Mouse (Mus musculus) intestine, postnatal 0 days (tissue): ENCODE measurements around the gene Rcn3. TPM values are rescaled to one million over a fixed set of nuclear protein-coding genes. Genes with fewer than 3 reads are reported as not detected.

Source experiments
- ATAC-seq: fragments of 200-750 bp; cut with Nextera tagmentation; 2 replicates; pipeline ENCODE4 v1.8.0; 2017; ENCODE audit warnings: mild to moderate bottlenecking, moderate TSS enrichment, moderate library complexity
- H3K27ac ChIP-seq: fragments of 300-500 bp; sonication (generic); 2 replicates; pipeline ENCODE4 v1.5.1; 2014; ENCODE audit warnings: mild to moderate bottlenecking, low read depth, low read length, moderate library complexity
- H3K27me3 ChIP-seq: fragments of 300-500 bp; sonication (generic); replicated peaks from 2 replicates; pipeline ENCODE4 v1.6.1; 2014; ENCODE audit warnings: low read length, mixed read lengths; ENCODE audit not compliant: control insufficient read depth, insufficient read depth
- H3K36me3 ChIP-seq: fragments of 300-500 bp; sonication (generic); 2 replicates; pipeline ENCODE4 v1.6.1; 2014; ENCODE audit warnings: mild to moderate bottlenecking, moderate library complexity; ENCODE audit not compliant: control insufficient read depth, insufficient read depth
- H3K4me1 ChIP-seq: fragments of 300-500 bp; sonication (generic); replicated peaks from 2 replicates; pipeline ENCODE4 v1.6.1; 2014; ENCODE audit warnings: antibody characterized with exemption, low read length, mixed read lengths; ENCODE audit not compliant: control insufficient read depth, insufficient read depth
- H3K4me2 ChIP-seq: fragments of 300-500 bp; sonication (generic); replicated peaks from 2 replicates; pipeline ENCODE4 v1.6.1; 2014; ENCODE audit warnings: low read depth, mild to moderate bottlenecking, moderate library complexity
- H3K4me3 ChIP-seq: fragments of 300-500 bp; sonication (generic); 2 replicates; pipeline ENCODE4 v1.5.1; 2014; ENCODE audit warnings: low read depth, low read length
- H3K9ac ChIP-seq: fragments of 300-500 bp; sonication (generic); 2 replicates; pipeline ENCODE4 v1.6.1; 2014; ENCODE audit warnings: mild to moderate bottlenecking, low read depth, low read length
- H3K9me3 ChIP-seq: fragments of 300-500 bp; sonication (generic); 2 replicates; pipeline ENCODE4 v1.6.1; 2016; ENCODE audit warnings: mixed run types; ENCODE audit not compliant: control insufficient read depth
- CTCF ChIP-seq: sonication (generic); IDR thresholded peaks from 2 replicates; pipeline ENCODE4 v1.5.1; 2016; ENCODE audit warnings: low read depth, mild to moderate bottlenecking, control low read depth, antibody characterized with exemption, moderate library complexity
- WGBS: fragments of 180-500 bp; shearing (Covaris S2); extraction: QIAGEN DNeasy Blood & Tissue Kit; methylation state at CpG from one replicate; pipeline ENCODE4 v1.1.7; 2014; 5-methylcytosine and 5-hydroxymethylcytosine counted together
- polyA plus RNA-seq: library from polyadenylated mRNA; unstranded; fragments of >200 nt; fragmentation: Nextera tagmentation; extraction: Ambion mirVana; gene quantifications from 2 replicates; pipeline ENCODE4 v1.2.1, GENCODE M21; 2015

The Rcn3 gene
- polyA plus RNA-seq, 1 experiment from 2014 or later: 85.6 TPM

DNA sequence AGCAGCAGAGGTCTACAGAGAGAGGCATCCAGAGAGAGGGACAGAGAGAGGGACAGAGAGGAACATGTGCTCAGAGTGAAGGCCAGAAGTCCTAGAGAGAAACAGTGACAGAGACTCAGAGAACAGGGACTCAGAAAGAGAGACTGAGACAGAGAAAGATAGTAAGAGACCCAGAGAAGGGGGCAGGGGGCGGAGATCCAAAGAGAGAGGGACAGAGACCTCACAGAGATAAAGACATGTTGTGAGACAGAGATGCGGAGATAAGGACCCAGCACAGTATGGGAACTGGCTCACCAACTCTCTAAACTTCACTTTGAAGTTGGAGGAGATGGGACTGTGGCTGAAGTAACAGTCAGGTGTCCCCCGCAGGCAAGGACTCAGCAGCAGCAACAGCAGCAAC lies 43.3 kb upstream of the Rcn3 start:
- H3K36me3 ChIP-seq: no peaks in the 10 kb centered on the region
- no peak overlapping the region for H3K27ac ChIP-seq
- H3K4me1 ChIP-seq: no peaks in the 10 kb centered on the region
- peak overlapping the region; percentile 64; the same call in 1 of the 2 replicates for H3K4me3 ChIP-seq
- no peaks in the 10 kb centered on the region for H3K9me3 ChIP-seq
- 90% methylated on average over 3 of the region's 3 CpGs for WGBS
- TF ChIP-seq CTCF: no peak
- H3K27me3 ChIP-seq: no peaks in the 10 kb centered on the region
- peak overlapping the region; percentile 85 for H3K4me2 ChIP-seq
- H3K9ac ChIP-seq: 0 out of 2 replicates have a peak overlapping the region, but pooled peaks have one; percentile 53
- no peak for ATAC-seq

DNA sequence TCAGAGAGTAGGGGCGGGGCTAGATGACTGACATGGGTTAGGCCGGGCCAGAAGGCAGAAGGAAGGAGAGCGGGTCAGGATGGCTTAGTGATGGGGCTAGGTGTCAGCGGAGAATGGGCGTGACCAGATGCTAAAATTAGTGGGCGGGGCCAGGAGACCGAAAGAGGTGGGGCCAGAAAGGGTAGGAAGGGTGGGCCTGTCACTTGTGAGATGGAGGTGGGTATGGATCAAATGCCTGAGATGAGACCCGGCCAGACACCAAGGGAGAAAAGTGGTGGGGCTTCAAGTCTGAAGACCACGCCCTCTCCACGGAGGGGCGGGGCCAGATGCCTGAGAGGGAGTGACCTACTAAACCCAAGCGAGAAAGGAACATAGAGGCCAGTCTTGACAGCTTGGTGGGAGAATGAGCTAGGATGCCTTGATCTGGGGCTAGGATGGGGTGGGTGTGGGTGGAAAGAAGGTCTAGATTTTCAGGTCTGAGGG lies 42.6 kb upstream of the Rcn3 start:
- WGBS: 20% methylated on average over 12 of the region's 12 CpGs
- H3K9ac ChIP-seq: no peak overlapping the region
- H3K27ac ChIP-seq: no peak overlapping the region
- no peaks in the 10 kb centered on the region for H3K4me1 ChIP-seq
- no peak for ATAC-seq
- no peak overlapping the region for H3K4me2 ChIP-seq
- no peak for TF ChIP-seq CTCF
- H3K36me3 ChIP-seq: no peaks in the 10 kb centered on the region
- H3K4me3 ChIP-seq: no peak overlapping the region
- no peaks in the 10 kb centered on the region for H3K27me3 ChIP-seq
- H3K9me3 ChIP-seq: no peaks in the 10 kb centered on the region

DNA sequence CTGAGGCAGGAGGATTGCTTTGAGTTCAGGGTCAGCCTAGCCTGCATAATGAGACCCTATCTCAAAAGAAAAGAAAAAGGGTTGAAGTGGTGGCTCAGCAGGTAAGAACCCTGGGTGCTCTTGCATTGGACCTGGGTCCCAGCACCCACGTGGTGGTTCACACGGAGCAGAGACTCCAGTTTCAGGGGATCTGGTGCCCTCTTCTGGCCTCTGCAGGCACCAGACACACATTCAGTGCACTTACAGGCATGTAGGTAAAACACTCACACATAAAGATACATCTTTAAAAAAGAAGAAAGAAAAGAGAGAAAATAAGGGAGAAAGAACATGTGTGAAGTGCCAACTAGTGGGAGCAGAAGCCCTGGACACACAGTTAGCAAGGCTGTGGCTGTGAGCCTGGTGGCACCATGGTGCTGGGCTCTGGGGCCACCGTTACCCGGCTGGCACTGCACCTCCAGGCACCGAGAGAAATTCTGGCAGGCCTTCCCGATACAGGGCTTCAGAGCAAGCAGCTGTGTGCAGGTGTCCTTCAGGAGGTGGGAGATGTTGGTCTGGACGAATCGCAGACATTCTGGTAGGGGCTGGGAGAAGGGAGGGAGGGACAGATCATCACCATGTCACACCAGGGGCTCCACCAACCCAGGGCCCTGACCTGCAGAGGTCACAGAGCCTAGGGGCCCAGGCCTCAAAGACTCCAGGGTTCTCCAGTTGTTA lies 41.6 kb upstream of the Rcn3 start:
- ATAC-seq: no peak
- Histone ChIP-seq H3K36me3 (no peaks in the 10 kb centered on the region), H3K9me3 (no peaks in the 10 kb centered on the region), H3K4me2 (no peak overlapping the region), H3K27ac (no peak overlapping the region), H3K4me3 (no peak overlapping the region), H3K27me3 (no peaks in the 10 kb centered on the region), H3K9ac (no peak overlapping the region), H3K4me1 (no peaks in the 10 kb centered on the region)
- 86% methylated on average over 8 of the region's 8 CpGs for WGBS
- peak; percentile 56 for TF ChIP-seq CTCF

DNA sequence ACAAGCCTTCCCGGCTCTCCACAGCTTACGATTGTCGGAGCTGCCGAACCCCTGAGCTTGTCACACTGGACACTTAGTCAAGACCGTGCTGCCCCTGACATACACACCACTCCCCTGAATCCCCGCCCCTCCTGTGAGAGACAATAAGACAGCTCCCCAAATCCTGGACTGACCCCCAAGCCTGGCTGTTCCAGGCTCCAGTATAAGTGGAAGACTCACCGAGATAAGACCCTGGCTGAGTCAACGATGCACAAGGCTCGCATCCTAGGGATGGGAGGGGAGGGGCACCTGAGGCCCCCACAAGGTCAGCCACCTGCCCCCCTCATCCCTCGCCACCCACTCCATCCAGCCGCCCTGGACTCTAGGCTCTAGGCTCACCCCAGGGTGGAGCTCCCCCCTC lies 39.8 kb upstream of the Rcn3 start:
- Histone ChIP-seq H3K4me2 (no peak overlapping the region), H3K9ac (no peak overlapping the region), H3K27ac (no peak overlapping the region), H3K27me3 (no peaks in the 10 kb centered on the region), H3K4me3 (no peak overlapping the region), H3K36me3 (peaks cover 4% of the 10 kb centered on the region), H3K4me1 (no peaks in the 10 kb centered on the region), H3K9me3 (no peaks in the 10 kb centered on the region)
- ATAC-seq: no peak
- 78% methylated on average over 11 of the region's 11 CpGs for WGBS
- no peak for TF ChIP-seq CTCF

DNA sequence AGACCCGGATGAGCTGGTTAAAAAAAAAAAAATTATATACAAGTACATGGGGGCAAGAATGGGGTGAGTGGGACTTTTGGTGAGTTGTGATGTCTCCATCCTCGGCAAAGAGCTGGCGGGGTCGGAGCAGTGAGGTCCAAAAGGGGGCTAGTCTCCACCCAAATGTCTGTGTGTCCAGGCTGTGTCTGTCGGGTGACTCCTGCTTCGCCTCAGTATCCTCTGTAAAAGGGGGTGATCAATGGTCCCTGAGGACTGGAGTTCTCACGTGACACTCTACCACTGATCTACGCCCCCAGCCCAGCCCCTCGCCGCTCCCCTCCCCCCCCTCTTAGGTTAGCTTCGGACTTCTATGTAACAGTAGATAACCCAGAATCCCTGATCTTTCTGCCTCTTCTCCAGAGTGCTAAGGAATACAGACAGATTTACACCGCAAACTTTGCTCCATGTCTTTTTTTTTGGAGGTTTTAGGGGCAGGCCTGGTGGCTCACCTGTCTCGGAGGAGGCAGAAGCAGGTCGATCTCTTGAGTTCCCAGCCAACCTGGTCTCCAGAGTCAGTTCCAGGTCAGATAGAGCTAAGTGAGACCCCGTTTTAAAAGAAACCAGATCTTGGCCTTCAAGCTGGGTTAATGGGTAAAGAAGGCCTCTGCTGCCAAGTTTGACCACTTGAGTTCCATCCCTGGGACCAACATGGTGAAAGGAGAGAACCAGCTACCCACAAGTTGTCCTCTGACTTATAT lies 37.9 kb upstream of the Rcn3 start:
- ATAC-seq: no peak
- no peaks in the 10 kb centered on the region for H3K9me3 ChIP-seq
- H3K36me3 ChIP-seq: peaks cover 23% of the 10 kb centered on the region
- peak overlapping the region; percentile 85 for H3K4me2 ChIP-seq
- no peak for TF ChIP-seq CTCF
- H3K9ac ChIP-seq: no peak overlapping the region
- H3K27me3 ChIP-seq: no peaks in the 10 kb centered on the region
- H3K4me1 ChIP-seq: 0 out of 2 replicates have a peak, but pooled peaks cover 3% of the 10 kb centered on the region
- 68% methylated on average over 15 of the region's 15 CpGs for WGBS
- H3K27ac ChIP-seq: peak overlapping the region; percentile 77; the same call in 1 of the 2 replicates
- peak overlapping the region; percentile 93; the same call in 1 of the 2 replicates for H3K4me3 ChIP-seq

- 1% methylated on average over 17 of the region's 17 CpGs for WGBS
- ATAC-seq: peak; percentile 0; the same call in 1 of the 2 replicates
Measured at GRCm38 (mm10) chr7:45129318-45129717, 37.3 kb upstream of the Rcn3 start.

More at GRCm38 (mm10) chr7:45129318-45129717, 37.3 kb upstream of the Rcn3 start:
- Histone ChIP-seq H3K9me3 (no peaks in the 10 kb centered on the region), H3K36me3 (peaks cover 23% of the 10 kb centered on the region), H3K4me3 (peak overlapping the region; percentile 93), H3K4me2 (peak overlapping the region; percentile 85), H3K27me3 (no peaks in the 10 kb centered on the region), H3K27ac (peak overlapping the region; percentile 77), H3K9ac (peak overlapping the region; percentile 32; the same call in 1 of the 2 replicates), H3K4me1 (peaks cover 3% of the 10 kb centered on the region; the same call in 1 of the 2 replicates)
- no peak for TF ChIP-seq CTCF
